Mouse (Mus musculus): ENCODE results near the gene Cinp.

DNA sequence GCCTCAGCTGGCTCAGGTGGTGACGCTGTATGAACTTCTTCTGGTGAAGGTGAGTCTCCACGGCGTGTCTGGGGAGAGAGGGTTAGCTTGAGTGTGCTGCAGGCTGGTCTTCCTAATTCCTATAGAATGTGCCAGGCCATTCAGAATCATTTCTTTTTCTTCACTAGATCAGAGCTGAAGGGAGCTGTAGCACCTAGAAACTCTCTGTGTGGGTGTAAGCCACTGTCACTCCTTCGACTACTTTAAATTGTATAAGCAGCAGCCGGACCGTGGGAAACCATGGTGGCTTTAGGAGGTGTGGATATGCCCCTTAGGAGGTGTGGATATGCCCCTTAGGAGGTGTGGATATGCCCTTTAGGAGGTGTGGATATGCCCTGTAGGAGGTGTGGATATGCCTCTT is 24.9 kb downstream of the Cinp start:
- TF ChIP-seq EP300 (IDR thresholded peaks at IDR 0.05; ENCODE audit: low read depth) (no peak), CTCF (IDR thresholded peaks at IDR 0.05; ENCODE audit: low read depth) (no peak)
